Mouse (Mus musculus) small intestine, adult 2 months (tissue): ENCODE measurements around the gene Cacna1i.

Experiments
- CTCF ChIP-seq: fragments of 200-500 bp; IDR thresholded peaks from 2 replicates; pipeline ENCODE4 v1.5.1; 2012; ENCODE audit warnings: low read depth, mild to moderate bottlenecking, control low read depth, inconsistent platforms, low read length, moderate library complexity, mixed read lengths; ENCODE audit not compliant: insufficient replicate concordance, insufficient read length; ENCODE audit errors: extremely low read depth
- POLR2A ChIP-seq: fragments of 200-500 bp; IDR thresholded peaks from 2 replicates; pipeline ENCODE4 v1.6.1; 2012; ENCODE audit warnings: low read depth, mild to moderate bottlenecking, control low read depth, inconsistent platforms, low read length, moderate library complexity

GRCm38 (mm10) chr15:80362509-80363172 is 75.6 kb downstream of the Cacna1i start:
- TF ChIP-seq POLR2A (no peak), CTCF (no peak)
